Mouse (Mus musculus): Measurements from ENCODE around the gene Enpp7. TPM values are rescaled to one million over a fixed set of nuclear protein-coding genes. Genes with fewer than 3 reads are reported as not detected.

Enpp7 gene
- polyA plus RNA-seq, 1 experiment: 0.11 TPM

GRCm38 (mm10) chr11:118960649-118961048 is 27.3 kb upstream of the Enpp7 start:
- no peak for DNase-seq
- Histone ChIP-seq H3K36me3 (ENCODE audit: control insufficient read depth, insufficient read depth, low read length) (no peaks in the 10 kb centered on the region), H3K27ac (ENCODE audit: control insufficient read depth, insufficient read depth, low read length) (no peak overlapping the region), H3K4me3 (ENCODE audit: control insufficient read depth, insufficient read depth, low read length) (no peak overlapping the region), H3K4me1 (replicated peaks; ENCODE audit: control insufficient read depth, insufficient read depth, low read length) (no peaks in the 10 kb centered on the region), H3K27me3 (ENCODE audit: control insufficient read depth, insufficient read depth, low read length) (no peaks in the 10 kb centered on the region)
- 80% methylated on average over 3 of the region's 3 CpGs for WGBS
- no peak for TF ChIP-seq CTCF (IDR thresholded peaks at IDR 0.05; ENCODE audit: borderline replicate concordance, control insufficient read depth, extremely low read depth, insufficient read depth, low read length, poor library complexity)

DNA sequence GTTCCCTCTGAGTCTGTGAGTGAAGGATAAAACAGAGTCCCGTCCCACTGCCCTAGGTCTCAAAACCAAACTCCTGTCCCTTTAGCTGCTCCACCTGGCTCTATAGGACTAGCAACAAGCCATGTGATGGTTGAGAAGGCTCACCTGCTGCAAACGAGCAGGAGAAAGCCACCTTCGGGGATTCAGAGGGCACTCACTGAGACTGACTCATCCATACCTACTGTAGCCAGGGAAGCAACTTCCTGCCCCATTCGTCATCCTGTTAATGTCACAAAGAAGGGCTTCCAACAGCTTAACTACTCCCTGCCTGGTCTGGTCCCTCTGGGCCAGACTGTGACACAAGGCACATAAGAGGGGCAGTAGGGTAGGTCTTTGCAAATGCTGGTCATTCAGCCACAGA is 25.5 kb upstream of the Enpp7 start:
- Histone ChIP-seq H3K27me3 (ENCODE audit: control insufficient read depth, insufficient read depth, low read length) (no peaks in the 10 kb centered on the region), H3K27ac (ENCODE audit: control insufficient read depth, insufficient read depth, low read length) (no peak overlapping the region), H3K4me3 (ENCODE audit: control insufficient read depth, insufficient read depth, low read length) (no peak overlapping the region), H3K4me1 (replicated peaks; ENCODE audit: control insufficient read depth, insufficient read depth, low read length) (no peaks in the 10 kb centered on the region), H3K36me3 (ENCODE audit: control insufficient read depth, insufficient read depth, low read length) (no peaks in the 10 kb centered on the region)
- 48% methylated on average over 4 of the region's 4 CpGs for WGBS
- TF ChIP-seq POLR2A (IDR thresholded peaks at IDR 0.05; ENCODE audit: control insufficient read depth, extremely low read depth, insufficient read depth, low read length, poor library complexity) (no peak), CTCF (IDR thresholded peaks at IDR 0.05; ENCODE audit: borderline replicate concordance, control insufficient read depth, extremely low read depth, insufficient read depth, low read length, poor library complexity) (no peak)
- no peak for DNase-seq

DNA sequence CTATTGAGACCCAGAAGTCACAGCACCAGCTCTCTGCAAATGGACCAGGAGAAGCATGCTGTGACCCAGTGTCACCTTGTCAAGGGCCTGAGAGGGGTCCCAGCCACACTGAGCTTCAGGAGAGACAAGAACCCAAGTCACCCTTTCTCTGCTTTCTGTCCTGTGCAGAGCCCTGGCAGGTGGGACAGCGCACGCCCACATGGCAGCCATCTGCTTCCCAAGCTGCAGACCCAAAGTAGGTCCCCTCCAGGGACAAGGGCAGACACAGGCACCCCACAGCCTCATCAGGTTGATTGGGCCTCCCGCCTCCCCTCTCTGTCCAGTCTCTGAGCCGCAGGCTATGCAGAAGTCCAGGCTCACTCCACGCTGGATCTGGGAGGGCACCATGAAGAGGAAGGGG is 24.1 kb upstream of the Enpp7 start:
- no peaks in the 10 kb centered on the region for H3K27me3 ChIP-seq (ENCODE audit: control insufficient read depth, insufficient read depth, low read length)
- H3K36me3 ChIP-seq (ENCODE audit: control insufficient read depth, insufficient read depth, low read length): no peaks in the 10 kb centered on the region
- no peak overlapping the region for H3K4me3 ChIP-seq (ENCODE audit: control insufficient read depth, insufficient read depth, low read length)
- no peaks in the 10 kb centered on the region for H3K4me1 ChIP-seq (replicated peaks; ENCODE audit: control insufficient read depth, insufficient read depth, low read length)
- no peak overlapping the region for H3K27ac ChIP-seq (ENCODE audit: control insufficient read depth, insufficient read depth, low read length)
- 87% methylated on average over 5 of the region's 5 CpGs for WGBS
- DNase-seq: no peak
- TF ChIP-seq CTCF (IDR thresholded peaks at IDR 0.05; ENCODE audit: borderline replicate concordance, control insufficient read depth, extremely low read depth, insufficient read depth, low read length, poor library complexity): no peak
- no peak for TF ChIP-seq POLR2A (IDR thresholded peaks at IDR 0.05; ENCODE audit: control insufficient read depth, extremely low read depth, insufficient read depth, low read length, poor library complexity)

DNA sequence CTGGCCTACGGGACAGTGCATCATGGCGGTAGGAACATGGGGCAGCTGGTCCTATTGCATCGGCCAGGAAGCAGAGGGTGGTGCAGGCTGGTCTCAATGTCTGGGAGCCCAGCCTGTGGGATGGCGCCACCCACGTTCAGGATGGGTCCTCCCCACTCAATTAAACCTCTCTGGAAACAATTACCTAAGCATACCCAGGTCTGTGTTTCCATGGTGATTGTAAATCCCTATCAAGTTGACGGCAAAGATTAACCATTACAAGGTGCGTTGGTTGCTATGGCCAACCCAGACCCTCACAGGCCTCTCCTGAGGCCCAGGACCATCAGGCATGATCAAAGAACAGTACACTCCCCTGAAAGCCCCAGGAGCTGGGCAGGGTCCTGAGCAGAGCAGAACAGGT is 22.9 kb upstream of the Enpp7 start:
- no peak for TF ChIP-seq POLR2A (IDR thresholded peaks at IDR 0.05; ENCODE audit: control insufficient read depth, extremely low read depth, insufficient read depth, low read length, poor library complexity)
- no peak for TF ChIP-seq CTCF (IDR thresholded peaks at IDR 0.05; ENCODE audit: borderline replicate concordance, control insufficient read depth, extremely low read depth, insufficient read depth, low read length, poor library complexity)
- no peak for DNase-seq
- Histone ChIP-seq H3K27ac (ENCODE audit: control insufficient read depth, insufficient read depth, low read length) (no peak overlapping the region), H3K4me1 (replicated peaks; ENCODE audit: control insufficient read depth, insufficient read depth, low read length) (no peaks in the 10 kb centered on the region), H3K4me3 (ENCODE audit: control insufficient read depth, insufficient read depth, low read length) (no peak overlapping the region), H3K27me3 (ENCODE audit: control insufficient read depth, insufficient read depth, low read length) (no peaks in the 10 kb centered on the region), H3K36me3 (ENCODE audit: control insufficient read depth, insufficient read depth, low read length) (no peaks in the 10 kb centered on the region)
- 76% methylated on average over 7 of the region's 7 CpGs for WGBS

- Histone ChIP-seq H3K27ac (ENCODE audit: control insufficient read depth, insufficient read depth, low read length) (no peak overlapping the region), H3K4me3 (ENCODE audit: control insufficient read depth, insufficient read depth, low read length) (no peak overlapping the region), H3K4me1 (replicated peaks; ENCODE audit: control insufficient read depth, insufficient read depth, low read length) (peaks cover 5% of the 10 kb centered on the region), H3K36me3 (ENCODE audit: control insufficient read depth, insufficient read depth, low read length) (no peaks in the 10 kb centered on the region), H3K27me3 (ENCODE audit: control insufficient read depth, insufficient read depth, low read length) (no peaks in the 10 kb centered on the region; the same call in 1 of the 2 replicates)
- TF ChIP-seq POLR2A (IDR thresholded peaks at IDR 0.05; ENCODE audit: control insufficient read depth, extremely low read depth, insufficient read depth, low read length, poor library complexity): no peak
- TF ChIP-seq CTCF (IDR thresholded peaks at IDR 0.05; ENCODE audit: borderline replicate concordance, control insufficient read depth, extremely low read depth, insufficient read depth, low read length, poor library complexity): peak; percentile 88
- 32% methylated on average over 20 of the region's 20 CpGs for WGBS
- peak; percentile 60 for DNase-seq
Observed at GRCm38 (mm10) chr11:118971470-118972034, 16.4 kb upstream of the Enpp7 start.

DNA sequence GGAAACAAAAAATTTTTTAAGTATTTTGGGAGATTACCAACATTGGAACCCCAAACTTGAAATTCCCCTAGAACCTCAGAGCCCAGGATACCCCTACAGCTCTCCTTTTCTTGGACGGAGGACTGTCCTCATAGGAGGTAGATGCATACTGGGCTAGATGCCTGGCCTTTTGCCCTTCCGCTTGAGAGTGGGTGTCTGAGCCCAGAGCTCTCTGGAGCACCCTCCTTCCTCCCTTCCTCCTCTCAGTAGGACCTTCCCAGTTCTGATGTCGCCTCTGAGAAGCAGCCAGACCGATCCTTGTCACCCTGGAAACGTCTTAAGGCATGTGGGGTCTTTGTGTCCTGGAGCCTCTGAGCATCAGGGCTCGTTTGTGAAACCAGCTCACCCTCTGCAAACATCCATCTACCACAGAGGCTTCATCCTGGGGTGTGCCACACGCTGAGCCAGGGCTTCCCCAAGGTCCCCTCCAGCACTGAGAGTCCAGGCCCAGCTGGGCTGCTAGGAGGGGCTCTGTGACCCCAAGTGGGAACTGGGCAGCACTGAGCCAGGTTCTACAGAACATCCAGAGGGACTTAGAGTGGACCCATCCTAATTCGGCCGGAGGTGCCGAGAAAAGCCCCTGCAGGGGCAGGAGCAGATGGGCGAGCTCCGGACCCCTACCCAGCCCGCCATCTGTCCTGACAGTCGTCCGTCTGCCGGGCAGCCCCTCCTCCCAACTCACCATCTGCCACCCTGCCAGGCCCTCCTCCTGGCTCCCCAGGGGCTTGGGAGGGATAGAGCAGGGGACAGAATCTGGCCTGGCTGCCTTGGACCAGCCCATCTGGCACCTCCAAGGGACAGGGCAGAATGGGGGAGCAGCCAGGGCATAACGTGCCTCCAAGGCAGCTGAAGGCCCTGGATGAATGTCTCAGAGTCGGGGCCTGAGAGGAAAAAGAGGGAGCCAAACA is 15.3 kb upstream of the Enpp7 start:
- Histone ChIP-seq H3K36me3 (ENCODE audit: control insufficient read depth, insufficient read depth, low read length) (no peaks in the 10 kb centered on the region), H3K27ac (ENCODE audit: control insufficient read depth, insufficient read depth, low read length) (no peak overlapping the region), H3K27me3 (ENCODE audit: control insufficient read depth, insufficient read depth, low read length) (no peaks in the 10 kb centered on the region; the same call in 1 of the 2 replicates), H3K4me1 (replicated peaks; ENCODE audit: control insufficient read depth, insufficient read depth, low read length) (peaks cover 5% of the 10 kb centered on the region), H3K4me3 (ENCODE audit: control insufficient read depth, insufficient read depth, low read length) (no peak overlapping the region)
- 72% methylated on average over 18 of the region's 18 CpGs for WGBS
- TF ChIP-seq CTCF (IDR thresholded peaks at IDR 0.05; ENCODE audit: borderline replicate concordance, control insufficient read depth, extremely low read depth, insufficient read depth, low read length, poor library complexity): no peak
- TF ChIP-seq POLR2A (IDR thresholded peaks at IDR 0.05; ENCODE audit: control insufficient read depth, extremely low read depth, insufficient read depth, low read length, poor library complexity): no peak
- DNase-seq: no peak
